Mouse (Mus musculus): ENCODE data around the gene Thra. TPM values are rescaled to one million over a fixed set of nuclear protein-coding genes. Genes with fewer than 3 reads are reported as not detected.

Thra gene
- polyA plus RNA-seq, 1 experiment from 2014 or later = 19.2 TPM

- Histone ChIP-seq H3K27me3 (ENCODE audit: insufficient read depth, poor library complexity, severe bottlenecking) (no peaks in the 10 kb centered on the region), H3K4me3 (0 out of 2 replicates have a peak overlapping the region, but pooled peaks have one; percentile 57), H3K4me1 (peaks cover 68% of the 10 kb centered on the region), H3K36me3 (peaks cover 66% of the 10 kb centered on the region), H3K9me3 (no peaks in the 10 kb centered on the region), H3K27ac (peak overlapping the region; percentile 91)
- no peak for DNase-seq (ENCODE audit: low spot score)
- 43% methylated on average over 2 of the region's 2 CpGs for WGBS
These were observed 25.9 kb downstream of the Thra start for GRCm38 (mm10) chr11:98766346-98766745.

GRCm38 (mm10) chr11:98766816-98767215 lies 26.4 kb downstream of the Thra start:
- H3K4me1 ChIP-seq = peaks cover 73% of the 10 kb centered on the region
- no peaks in the 10 kb centered on the region for H3K9me3 ChIP-seq
- no peaks in the 10 kb centered on the region for H3K27me3 ChIP-seq (ENCODE audit: insufficient read depth, poor library complexity, severe bottlenecking)
- 58% methylated on average over 5 of the region's 5 CpGs for WGBS
- H3K4me3 ChIP-seq = peak overlapping the region; percentile 57
- H3K36me3 ChIP-seq = peaks cover 63% of the 10 kb centered on the region
- no peak for DNase-seq (ENCODE audit: low spot score)
- H3K27ac ChIP-seq = peak overlapping the region; percentile 91

DNA sequence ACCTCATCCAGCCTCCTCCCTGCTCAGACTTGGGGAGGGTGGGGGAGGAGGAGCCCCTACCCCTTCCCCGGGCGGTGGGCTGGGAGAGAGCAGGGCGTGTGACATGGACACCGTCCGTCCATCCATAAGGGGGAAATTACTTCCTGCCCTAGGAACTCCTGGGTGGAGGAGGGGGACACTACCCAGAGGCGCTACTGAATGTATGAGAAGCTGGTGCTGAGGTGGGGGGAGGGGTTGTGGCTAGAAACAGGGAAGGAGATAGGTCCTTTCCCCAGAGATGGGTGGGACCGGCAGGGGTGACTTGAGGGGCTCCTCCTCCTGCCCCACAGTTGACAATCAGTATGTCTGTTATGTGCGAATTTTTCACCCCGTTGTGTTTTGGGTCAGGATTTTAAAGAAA lies 26.8 kb downstream of the Thra start:
- peak overlapping the region; percentile 57 for H3K4me3 ChIP-seq

DNA sequence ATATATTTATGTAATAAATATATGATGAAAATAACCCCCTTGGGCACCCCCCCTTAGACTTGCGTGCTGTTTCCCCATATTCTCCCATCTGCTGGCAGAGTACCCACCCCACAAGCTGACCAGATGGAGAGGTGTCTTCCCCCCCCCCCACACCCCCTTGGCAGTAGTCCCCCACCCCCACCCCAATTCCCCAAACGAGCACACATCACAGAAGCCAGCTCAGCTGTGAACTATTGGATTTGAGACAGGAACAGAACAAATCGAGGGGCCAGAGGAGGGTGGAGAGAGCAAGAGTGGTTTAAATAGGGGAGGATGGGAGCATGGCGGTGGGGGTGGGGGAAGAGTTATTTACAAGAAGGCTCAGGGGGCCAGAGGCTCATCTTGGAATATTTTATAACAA lies 27.3 kb downstream of the Thra start:
- no peak for DNase-seq (ENCODE audit: low spot score)
- H3K4me1 ChIP-seq = peaks cover 79% of the 10 kb centered on the region
- peak overlapping the region; percentile 91 for H3K27ac ChIP-seq
- no peaks in the 10 kb centered on the region for H3K9me3 ChIP-seq
- H3K27me3 ChIP-seq (ENCODE audit: insufficient read depth, poor library complexity, severe bottlenecking) = no peaks in the 10 kb centered on the region
- H3K4me3 ChIP-seq = peak overlapping the region; percentile 57
- peaks cover 56% of the 10 kb centered on the region for H3K36me3 ChIP-seq
- WGBS = 26% methylated on average over 4 of the region's 4 CpGs

More for the DNA sequence above, 26.8 kb downstream of the Thra start:
- peak overlapping the region; percentile 91 for H3K27ac ChIP-seq
- H3K9me3 ChIP-seq = no peaks in the 10 kb centered on the region
- DNase-seq (ENCODE audit: low spot score) = peak; percentile 89
- 10% methylated on average over 9 of the region's 9 CpGs for WGBS
- H3K4me1 ChIP-seq = peaks cover 78% of the 10 kb centered on the region
- H3K27me3 ChIP-seq (ENCODE audit: insufficient read depth, poor library complexity, severe bottlenecking) = no peaks in the 10 kb centered on the region
- H3K36me3 ChIP-seq = peaks cover 59% of the 10 kb centered on the region

- H3K27ac ChIP-seq = peak overlapping the region; percentile 91
- H3K4me3 ChIP-seq = peak overlapping the region; percentile 57
- WGBS = 19% methylated on average over 39 of the region's 39 CpGs
- H3K27me3 ChIP-seq (ENCODE audit: insufficient read depth, poor library complexity, severe bottlenecking) = no peaks in the 10 kb centered on the region
- H3K36me3 ChIP-seq = peaks cover 49% of the 10 kb centered on the region
- DNase-seq (ENCODE audit: low spot score) = peak; percentile 87
- H3K4me1 ChIP-seq = peaks cover 84% of the 10 kb centered on the region
- H3K9me3 ChIP-seq = no peaks in the 10 kb centered on the region
These were observed 27.9 kb downstream of the Thra start for GRCm38 (mm10) chr11:98768127-98769006.

DNA sequence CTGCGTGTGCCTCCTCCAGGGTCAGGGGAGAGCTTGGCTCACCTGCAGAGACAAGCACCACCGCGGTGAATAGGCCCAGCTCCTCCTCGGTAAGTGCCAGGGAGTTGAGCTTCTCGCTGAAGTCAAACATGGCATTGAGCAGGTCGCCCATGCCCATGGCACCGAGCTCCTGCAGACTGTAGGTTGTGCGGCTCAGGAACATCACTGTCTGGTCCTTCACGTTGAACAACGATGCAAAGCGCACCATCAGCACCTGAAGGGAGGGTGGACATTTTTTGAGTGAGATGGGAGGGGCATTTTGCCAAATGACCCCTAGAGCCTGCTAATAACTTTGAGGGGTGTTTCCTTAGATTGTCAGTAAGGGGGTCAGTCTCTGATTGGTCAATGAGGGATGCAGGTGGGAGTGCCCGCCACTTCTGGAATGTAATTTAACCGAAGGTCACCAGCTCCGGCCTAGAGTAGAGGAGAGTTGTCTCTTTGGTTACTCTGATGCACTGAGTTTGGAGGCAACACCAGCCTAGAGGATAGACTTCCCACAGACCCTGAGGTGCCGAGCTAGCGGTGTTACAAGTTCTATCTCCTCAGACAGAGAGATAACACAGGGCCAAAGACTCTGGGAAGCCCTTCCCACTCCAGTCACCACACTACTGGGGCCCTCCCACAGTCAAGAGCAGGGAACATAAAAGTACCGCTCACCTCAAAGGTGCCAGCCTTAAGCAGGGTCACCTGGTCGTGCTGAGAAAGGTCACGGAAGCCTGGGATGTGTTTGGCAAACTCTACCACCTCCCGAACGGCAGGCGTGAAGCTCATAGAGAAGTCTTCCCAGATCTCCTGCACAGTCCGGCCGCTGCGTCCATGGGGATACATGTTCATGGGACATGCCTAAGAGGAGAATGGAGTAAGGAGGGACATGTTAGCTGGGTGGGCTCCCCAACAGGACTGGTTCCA lies 28.8 kb downstream of the Thra start:
- Histone ChIP-seq H3K9me3 (no peaks in the 10 kb centered on the region), H3K27me3 (ENCODE audit: insufficient read depth, poor library complexity, severe bottlenecking) (no peaks in the 10 kb centered on the region), H3K4me3 (peak overlapping the region; percentile 57), H3K4me1 (peaks cover 93% of the 10 kb centered on the region), H3K36me3 (peaks cover 40% of the 10 kb centered on the region), H3K27ac (peak overlapping the region; percentile 91)
- DNase-seq (ENCODE audit: low spot score) = no peak
- WGBS = 75% methylated on average over 25 of the region's 25 CpGs

- peaks cover 100% of the 10 kb centered on the region for H3K4me1 ChIP-seq
- peaks cover 31% of the 10 kb centered on the region for H3K36me3 ChIP-seq
- H3K9me3 ChIP-seq = no peaks in the 10 kb centered on the region
- no peak for DNase-seq (ENCODE audit: low spot score)
- no peaks in the 10 kb centered on the region for H3K27me3 ChIP-seq (ENCODE audit: insufficient read depth, poor library complexity, severe bottlenecking)
- no peak overlapping the region for H3K4me3 ChIP-seq
- peak overlapping the region; percentile 91; the same call in 1 of the 2 replicates for H3K27ac ChIP-seq
- 93% methylated on average over 26 of the region's 26 CpGs for WGBS
These were observed 29.9 kb downstream of the Thra start for GRCm38 (mm10) chr11:98770096-98770975.

DNA sequence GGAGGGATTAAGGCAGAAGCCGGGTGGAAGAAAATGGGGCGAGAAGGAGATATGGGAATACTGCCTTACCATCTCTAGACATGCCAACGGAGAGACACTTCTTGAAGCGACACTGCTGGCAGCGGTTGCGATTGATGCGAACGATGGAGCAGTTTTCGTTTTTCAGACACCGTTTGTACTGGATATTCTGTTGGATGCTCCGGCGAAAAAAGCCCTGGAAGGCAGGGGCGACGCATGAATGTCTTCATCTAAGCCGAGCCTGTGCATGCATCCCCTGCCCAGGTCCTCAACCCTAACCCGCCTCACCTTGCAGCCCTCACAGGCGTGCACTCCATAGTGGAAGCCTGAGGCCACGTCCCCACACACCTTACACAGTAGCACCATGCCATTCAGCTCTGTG lies 30.7 kb downstream of the Thra start:
- DNase-seq (ENCODE audit: low spot score) = no peak
- H3K9me3 ChIP-seq = no peaks in the 10 kb centered on the region
- 94% methylated on average over 18 of the region's 18 CpGs for WGBS
- H3K4me3 ChIP-seq = no peak overlapping the region
- peaks cover 100% of the 10 kb centered on the region for H3K4me1 ChIP-seq
- H3K27me3 ChIP-seq (ENCODE audit: insufficient read depth, poor library complexity, severe bottlenecking) = no peaks in the 10 kb centered on the region
- H3K36me3 ChIP-seq = peaks cover 29% of the 10 kb centered on the region
- H3K27ac ChIP-seq = peak overlapping the region; percentile 91

DNA sequence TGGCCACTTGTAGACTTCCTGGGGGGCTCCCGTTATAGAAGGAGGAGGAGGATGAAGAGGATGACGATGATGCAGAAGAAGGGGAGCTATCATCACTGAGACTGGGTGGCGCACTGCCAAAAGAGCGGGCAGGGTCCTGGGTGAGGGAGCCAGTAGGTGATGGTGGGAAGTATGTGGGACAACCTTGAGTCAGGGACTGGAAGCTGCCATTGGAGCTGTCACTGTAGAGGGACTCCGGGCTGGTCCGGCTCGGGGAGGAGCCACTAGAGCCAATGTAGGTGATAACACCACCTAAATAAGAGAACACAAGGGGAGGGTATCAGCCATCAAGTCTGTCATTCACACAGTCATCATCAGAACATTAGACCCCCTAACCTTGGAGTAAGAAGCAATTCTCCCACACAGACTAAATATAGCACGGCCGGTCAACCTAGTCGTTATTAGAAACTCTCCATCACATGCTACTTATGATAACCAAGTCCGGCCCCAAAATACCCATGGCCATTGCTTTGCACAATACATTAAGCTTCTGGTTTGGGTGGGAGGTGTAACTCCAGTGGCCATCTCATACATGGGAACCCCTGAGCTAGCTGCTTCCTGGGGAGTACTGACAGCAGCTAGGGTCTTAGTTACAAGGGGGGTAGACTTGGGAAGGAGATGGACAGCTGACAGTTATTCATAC lies 31.5 kb downstream of the Thra start:
- Histone ChIP-seq H3K4me3 (peak overlapping the region; percentile 60), H3K4me1 (peaks cover 100% of the 10 kb centered on the region)
- no peak for DNase-seq (ENCODE audit: low spot score)

GRCm38 (mm10) chr11:98772667-98773171 lies 32.3 kb downstream of the Thra start:
- 32% methylated on average over 8 of the region's 8 CpGs for WGBS
- peak; percentile 94 for DNase-seq (ENCODE audit: low spot score)

More for the DNA sequence above, 31.5 kb downstream of the Thra start:
- H3K27me3 ChIP-seq (ENCODE audit: insufficient read depth, poor library complexity, severe bottlenecking) = no peaks in the 10 kb centered on the region
- H3K36me3 ChIP-seq = peaks cover 29% of the 10 kb centered on the region
- 66% methylated on average over 11 of the region's 11 CpGs for WGBS
- peak overlapping the region; percentile 91 for H3K27ac ChIP-seq
- H3K9me3 ChIP-seq = no peaks in the 10 kb centered on the region

GRCm38 (mm10) chr11:98773635-98774295 lies 33.3 kb downstream of the Thra start:
- H3K27ac ChIP-seq = peak overlapping the region; percentile 91
- H3K4me3 ChIP-seq = peak overlapping the region; percentile 60
- under 1% methylated on average over 37 of the region's 37 CpGs for WGBS
- H3K27me3 ChIP-seq (ENCODE audit: insufficient read depth, poor library complexity, severe bottlenecking) = no peaks in the 10 kb centered on the region
- H3K4me1 ChIP-seq = peaks cover 94% of the 10 kb centered on the region
- DNase-seq (ENCODE audit: low spot score) = peak; percentile 99
- H3K36me3 ChIP-seq = peaks cover 27% of the 10 kb centered on the region
- H3K9me3 ChIP-seq = no peaks in the 10 kb centered on the region

More at GRCm38 (mm10) chr11:98772667-98773171, 32.3 kb downstream of the Thra start:
- no peaks in the 10 kb centered on the region for H3K9me3 ChIP-seq
- H3K4me3 ChIP-seq = peak overlapping the region; percentile 60
- H3K27me3 ChIP-seq (ENCODE audit: insufficient read depth, poor library complexity, severe bottlenecking) = no peaks in the 10 kb centered on the region
- H3K27ac ChIP-seq = peak overlapping the region; percentile 91
- peaks cover 29% of the 10 kb centered on the region for H3K36me3 ChIP-seq
- H3K4me1 ChIP-seq = peaks cover 100% of the 10 kb centered on the region

All from heart, embryonic 10.5 days (tissue).